Mouse (Mus musculus) hindbrain, embryonic 16.5 days (tissue): ENCODE data around the gene Pla2g7. TPM values are rescaled to one million over a fixed set of nuclear protein-coding genes. Genes with fewer than 3 reads are reported as not detected.

Source experiments
- ATAC-seq: fragments of 200-750 bp; cut with Nextera tagmentation; 2 replicates; pipeline ENCODE4 v1.8.0; 2017; ENCODE audit warnings: moderate TSS enrichment, moderate library complexity
- H3K27ac ChIP-seq: fragments of 300-500 bp; sonication (generic); 2 replicates; pipeline ENCODE4 v1.5.1; 2014; ENCODE audit warnings: low read depth, mild to moderate bottlenecking, control low read depth, low read length, moderate library complexity
- H3K27me3 ChIP-seq: fragments of 300-500 bp; sonication (generic); replicated peaks from 2 replicates; pipeline ENCODE4 v1.6.1; 2014; ENCODE audit warnings: low read length; ENCODE audit not compliant: control insufficient read depth, insufficient read depth
- H3K36me3 ChIP-seq: fragments of 300-500 bp; sonication (generic); 2 replicates; pipeline ENCODE4 v1.6.1; 2014; ENCODE audit warnings: mild to moderate bottlenecking, low read length, moderate library complexity, mixed read lengths; ENCODE audit not compliant: control insufficient read depth, insufficient read depth
- H3K4me1 ChIP-seq: fragments of 300-500 bp; sonication (generic); 2 replicates; pipeline ENCODE4 v1.6.1; 2014; ENCODE audit warnings: low read depth, low read length; ENCODE audit not compliant: control insufficient read depth, insufficient read depth
- H3K4me2 ChIP-seq: fragments of 300-500 bp; sonication (generic); 2 replicates; pipeline ENCODE4 v1.6.1; 2014; ENCODE audit warnings: mild to moderate bottlenecking, low read length, control low read depth, moderate library complexity
- H3K4me3 ChIP-seq: fragments of 300-500 bp; sonication (generic); 2 replicates; pipeline ENCODE4 v1.5.1; 2014; ENCODE audit warnings: mild to moderate bottlenecking, low read length, control low read depth, moderate library complexity
- H3K9ac ChIP-seq: fragments of 300-500 bp; sonication (generic); 2 replicates; pipeline ENCODE4 v1.6.1; 2014; ENCODE audit warnings: low read depth, mild to moderate bottlenecking, control low read depth, low read length, moderate library complexity
- H3K9me3 ChIP-seq: fragments of 300-500 bp; sonication (generic); 2 replicates; pipeline ENCODE4 v1.6.1; 2014; ENCODE audit warnings: mild to moderate bottlenecking, low read length, moderate library complexity; ENCODE audit not compliant: control insufficient read depth
- WGBS: fragments of 180-500 bp; shearing (Covaris S2); extraction: QIAGEN DNeasy Blood & Tissue Kit; methylation state at CpG from one replicate; pipeline ENCODE4 v1.1.7; 2014; 5-methylcytosine and 5-hydroxymethylcytosine counted together
- polyA plus RNA-seq: library from polyadenylated mRNA; unstranded; fragments of >200 nt; fragmentation: Nextera tagmentation; extraction: Ambion mirVana; gene quantifications from 2 replicates; pipeline ENCODE4 v1.2.1, GENCODE M21; 2015

Gene Pla2g7
- polyA plus RNA-seq, 1 experiment from 2014 or later, result 226 TPM

DNA sequence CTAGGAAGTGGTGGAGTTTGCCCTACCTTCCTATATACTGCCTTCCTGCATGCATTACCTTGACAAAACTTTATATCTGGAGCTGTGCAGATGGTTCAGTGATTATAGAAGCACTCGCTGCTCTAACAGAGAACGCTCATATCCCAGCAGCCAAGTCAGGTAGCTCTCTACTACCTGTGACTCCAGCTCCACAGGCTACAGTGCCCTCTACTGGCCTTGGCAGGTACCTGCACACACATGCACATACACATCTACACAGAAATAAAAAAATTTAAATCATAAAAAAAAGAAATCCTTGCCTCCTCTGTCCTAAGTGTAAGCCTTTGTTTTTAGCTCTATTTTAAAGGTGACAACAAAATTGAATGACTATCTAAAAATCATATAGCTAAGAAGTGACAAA is 29.8 kb downstream of the Pla2g7 start:
- no peaks in the 10 kb centered on the region for H3K27me3 ChIP-seq
- H3K9ac ChIP-seq, result no peak overlapping the region
- H3K4me3 ChIP-seq, result no peak overlapping the region
- no peak overlapping the region for H3K27ac ChIP-seq
- no peaks in the 10 kb centered on the region; the same call in 1 of the 2 replicates for H3K36me3 ChIP-seq
- no peak overlapping the region for H3K4me2 ChIP-seq
- ATAC-seq, result no peak
- no peaks in the 10 kb centered on the region for H3K9me3 ChIP-seq
- H3K4me1 ChIP-seq, result no peaks in the 10 kb centered on the region
- 97% methylated on average over 2 of the region's 2 CpGs for WGBS

- Histone ChIP-seq H3K27ac (no peak overlapping the region), H3K27me3 (no peaks in the 10 kb centered on the region), H3K9me3 (no peaks in the 10 kb centered on the region), H3K9ac (no peak overlapping the region), H3K4me3 (no peak overlapping the region), H3K36me3 (no peaks in the 10 kb centered on the region; the same call in 1 of the 2 replicates), H3K4me2 (no peak overlapping the region), H3K4me1 (no peaks in the 10 kb centered on the region)
- no peak for ATAC-seq
- WGBS, result 79% methylated on average over 4 of the region's 4 CpGs
These were observed 30.8 kb downstream of the Pla2g7 start for GRCm38 (mm10) chr17:43598706-43599105.

DNA sequence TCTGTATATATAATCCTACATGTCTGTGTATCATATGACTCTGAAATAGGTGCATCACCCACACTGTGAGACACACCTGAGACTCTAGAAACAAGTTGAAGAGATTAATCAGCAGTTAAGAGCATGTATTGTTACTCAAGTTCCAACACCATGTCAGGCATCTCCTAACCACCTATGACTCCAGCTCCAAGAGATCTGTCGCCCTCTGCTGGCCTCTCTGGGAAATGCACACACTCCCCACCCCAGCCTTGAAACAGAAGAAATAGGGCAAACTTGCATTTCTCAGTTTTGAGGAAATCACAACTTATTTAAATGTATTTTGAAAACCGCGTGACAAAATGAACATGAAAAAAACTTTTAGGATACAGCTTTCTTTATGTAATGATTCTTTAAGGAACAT is 38.8 kb downstream of the Pla2g7 start:
- Histone ChIP-seq H3K4me3 (no peak overlapping the region), H3K4me2 (no peak overlapping the region), H3K27me3 (no peaks in the 10 kb centered on the region), H3K4me1 (no peaks in the 10 kb centered on the region), H3K9me3 (no peaks in the 10 kb centered on the region), H3K36me3 (no peaks in the 10 kb centered on the region), H3K27ac (no peak overlapping the region), H3K9ac (no peak overlapping the region)
- WGBS, result 15% methylated on average over 3 of the region's 3 CpGs
- ATAC-seq, result no peak

DNA sequence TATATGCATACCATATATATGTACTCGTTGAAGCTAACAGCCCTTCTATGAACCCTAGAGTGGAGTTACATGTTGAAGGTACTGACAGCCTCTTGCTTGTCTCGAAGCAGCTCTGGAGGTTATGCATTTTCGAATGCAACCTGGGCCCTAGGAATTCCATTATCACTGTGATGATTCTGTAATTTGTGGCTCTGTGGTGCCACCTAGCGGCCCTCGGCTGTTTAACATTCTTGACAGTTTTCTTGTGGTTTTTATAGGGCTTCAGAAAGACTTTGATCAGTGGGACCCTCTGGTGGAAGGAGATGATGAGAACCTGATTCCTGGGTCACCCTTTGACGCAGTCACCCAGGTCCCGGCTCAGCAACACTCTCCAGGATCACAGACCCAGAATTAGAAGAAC is 43.7 kb downstream of the Pla2g7 start:
- Histone ChIP-seq H3K27me3 (no peaks in the 10 kb centered on the region), H3K4me2 (no peak overlapping the region), H3K9ac (no peak overlapping the region), H3K4me1 (no peaks in the 10 kb centered on the region), H3K36me3 (no peaks in the 10 kb centered on the region), H3K4me3 (no peak overlapping the region), H3K27ac (no peak overlapping the region), H3K9me3 (no peaks in the 10 kb centered on the region)
- peak; percentile 73 for ATAC-seq
- whole genome bisulfite sequencing, result 17% methylated on average over 7 of the region's 7 CpGs

DNA sequence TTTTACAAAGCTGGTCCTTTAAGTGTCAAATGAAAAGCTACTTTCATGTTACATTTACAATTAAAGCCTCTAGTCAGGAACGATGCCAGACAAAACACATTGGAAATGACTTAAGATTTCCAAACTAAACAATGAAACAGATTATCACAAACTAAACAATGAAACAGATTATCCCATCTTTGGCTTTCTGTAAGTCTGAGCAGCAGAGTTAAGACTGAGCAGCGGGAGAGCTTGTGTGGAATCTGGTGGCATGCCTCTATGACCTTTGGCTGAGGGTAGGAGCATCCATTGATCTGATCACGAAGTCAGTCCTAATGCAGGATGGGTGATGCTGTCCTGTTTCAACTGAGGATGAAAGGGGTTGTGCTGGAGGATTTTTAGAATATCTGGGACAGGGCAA is 44.3 kb downstream of the Pla2g7 start:
- Histone ChIP-seq H3K36me3 (no peaks in the 10 kb centered on the region), H3K9ac (no peak overlapping the region), H3K4me2 (no peak overlapping the region), H3K9me3 (no peaks in the 10 kb centered on the region), H3K4me3 (no peak overlapping the region), H3K4me1 (no peaks in the 10 kb centered on the region), H3K27ac (no peak overlapping the region), H3K27me3 (no peaks in the 10 kb centered on the region)
- ATAC-seq, result no peak
- 77% methylated on average over 3 of the region's 3 CpGs for WGBS

DNA sequence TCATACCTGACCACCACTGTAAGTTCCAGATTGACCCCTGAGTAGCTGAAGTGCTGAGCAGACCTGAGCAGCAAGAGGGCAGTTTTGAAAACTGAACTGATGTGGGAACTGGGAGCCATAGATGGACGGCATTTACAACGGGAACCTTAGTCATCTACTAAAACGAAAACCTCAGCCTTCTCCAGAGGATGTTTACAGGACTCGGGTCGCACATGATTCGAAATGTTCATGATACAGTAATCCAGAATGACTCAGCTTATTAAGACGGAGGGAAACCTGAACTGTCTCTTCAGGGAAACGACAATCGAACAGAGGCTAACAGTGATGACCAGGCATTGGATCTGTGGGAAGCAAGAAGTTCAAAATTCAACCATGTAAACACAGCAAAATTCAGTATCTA is 51.3 kb downstream of the Pla2g7 start:
- H3K36me3 ChIP-seq, result no peaks in the 10 kb centered on the region
- no peak overlapping the region for H3K9ac ChIP-seq
- no peak for ATAC-seq
- H3K4me2 ChIP-seq, result no peak overlapping the region
- 95% methylated on average over 9 of the region's 9 CpGs for WGBS
- H3K27me3 ChIP-seq, result no peaks in the 10 kb centered on the region
- H3K27ac ChIP-seq, result no peak overlapping the region
- no peaks in the 10 kb centered on the region for H3K9me3 ChIP-seq
- no peak overlapping the region for H3K4me3 ChIP-seq
- no peaks in the 10 kb centered on the region for H3K4me1 ChIP-seq

GRCm38 (mm10) chr17:43622076-43622475 is 54.2 kb downstream of the Pla2g7 start:
- no peak overlapping the region for H3K4me3 ChIP-seq
- H3K4me1 ChIP-seq, result no peaks in the 10 kb centered on the region
- no peaks in the 10 kb centered on the region for H3K36me3 ChIP-seq
- H3K9ac ChIP-seq, result no peak overlapping the region
- no peaks in the 10 kb centered on the region for H3K27me3 ChIP-seq
- no peak for ATAC-seq
- no peak overlapping the region for H3K4me2 ChIP-seq
- WGBS, result 92% methylated on average over 10 of the region's 10 CpGs
- H3K9me3 ChIP-seq, result peaks cover 5% of the 10 kb centered on the region; the same call in 1 of the 2 replicates
- H3K27ac ChIP-seq, result no peak overlapping the region

DNA sequence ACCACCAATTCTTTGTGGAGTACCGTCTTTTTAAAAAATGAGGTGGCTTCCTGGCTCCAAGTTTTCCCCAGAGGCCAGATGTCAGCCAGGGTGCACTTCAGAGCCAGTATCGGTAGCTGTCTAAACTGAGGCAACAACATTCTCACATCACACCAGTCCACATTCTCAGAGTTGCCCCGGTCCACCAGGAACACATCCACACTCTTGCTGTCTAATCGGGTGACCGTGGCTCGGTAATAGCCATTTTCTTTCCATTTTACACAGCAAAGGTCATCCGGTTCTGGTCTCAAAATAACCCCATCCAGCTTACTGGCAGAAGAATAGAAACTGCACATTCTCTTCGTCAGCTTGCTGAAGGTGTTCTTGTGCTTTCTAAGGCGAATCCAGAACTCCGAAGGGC is 60.3 kb downstream of the Pla2g7 start:
- H3K27ac ChIP-seq, result no peak overlapping the region
- H3K4me2 ChIP-seq, result no peak overlapping the region
- no peak for ATAC-seq
- no peak overlapping the region for H3K9ac ChIP-seq
- 93% methylated on average over 10 of the region's 10 CpGs for WGBS
- peaks cover 8% of the 10 kb centered on the region; the same call in 1 of the 2 replicates for H3K9me3 ChIP-seq
- H3K27me3 ChIP-seq, result peaks cover 23% of the 10 kb centered on the region
- H3K4me1 ChIP-seq, result peaks cover 13% of the 10 kb centered on the region
- H3K4me3 ChIP-seq, result no peak overlapping the region
- no peaks in the 10 kb centered on the region for H3K36me3 ChIP-seq

GRCm38 (mm10) chr17:43629026-43629495 is 61.2 kb downstream of the Pla2g7 start:
- WGBS, result 23% methylated on average over 24 of the region's 24 CpGs
- Histone ChIP-seq H3K27ac (no peak overlapping the region), H3K36me3 (no peaks in the 10 kb centered on the region), H3K4me2 (peak overlapping the region; percentile 65), H3K4me1 (peaks cover 13% of the 10 kb centered on the region), H3K9ac (peak overlapping the region; percentile 63; the same call in 1 of the 2 replicates), H3K27me3 (peaks cover 23% of the 10 kb centered on the region), H3K9me3 (peaks cover 8% of the 10 kb centered on the region; the same call in 1 of the 2 replicates), H3K4me3 (peak overlapping the region; percentile 42)
- ATAC-seq, result peak; percentile 49
